Mouse (Mus musculus) CH12.LX (cell line): ENCODE measurements around the gene Rps18.

Experiments
- CTCF ChIP-seq, 2 experiments: IDR thresholded peaks in 1 of 2; conservative IDR thresholded peaks in 1 of 2; 2 replicates each; pipeline ENCODE4 v1.5.1; 2011 to 2012; ENCODE audit warnings: low read depth in 2 of 2, low read length in 2 of 2, improper control_type of control experiment in 1 of 2, inconsistent platforms in 1 of 2, mild to moderate bottlenecking in 1 of 2, moderate library complexity in 1 of 2
- ELF1 ChIP-seq: IDR thresholded peaks from 2 replicates; pipeline ENCODE4 v1.6.1; 2014; ENCODE audit warnings: low read depth, mild to moderate bottlenecking, inconsistent platforms, low read length, improper control_type of control experiment
- EP300 ChIP-seq: IDR thresholded peaks from 2 replicates; pipeline ENCODE4 v1.6.1; 2011; ENCODE audit warnings: low read length, improper control_type of control experiment
- GABPA ChIP-seq: IDR thresholded peaks from 2 replicates; pipeline ENCODE4 v1.6.1; 2012; ENCODE audit warnings: low read depth, low read length, improper control_type of control experiment, inconsistent platforms; ENCODE audit not compliant: insufficient replicate concordance
- HCFC1 ChIP-seq: IDR thresholded peaks from 2 replicates; pipeline ENCODE4 v1.6.1; 2012; ENCODE audit warnings: low read depth, mild to moderate bottlenecking, inconsistent platforms, low read length, improper control_type of control experiment
- JUND ChIP-seq: conservative IDR thresholded peaks from 2 replicates; pipeline ENCODE4 v1.6.1; 2011; ENCODE audit warnings: low read depth, low read length, improper control_type of control experiment
- KAT2A ChIP-seq: IDR thresholded peaks from 2 replicates; pipeline ENCODE4 v1.6.1; 2012; ENCODE audit warnings: low read length, improper control_type of control experiment, inconsistent platforms; ENCODE audit not compliant: insufficient replicate concordance
- MAFK ChIP-seq: IDR thresholded peaks from 2 replicates; pipeline ENCODE4 v1.6.1; 2011; ENCODE audit warnings: low read length, improper control_type of control experiment; ENCODE audit not compliant: insufficient replicate concordance
- MAZ ChIP-seq: IDR thresholded peaks from 2 replicates; pipeline ENCODE4 v1.6.1; 2012; ENCODE audit warnings: low read depth, mild to moderate bottlenecking, inconsistent platforms, low read length, improper control_type of control experiment, moderate library complexity
- MYC ChIP-seq: IDR thresholded peaks from 2 replicates; pipeline ENCODE4 v1.6.1; 2011; ENCODE audit warnings: low read depth, mild to moderate bottlenecking, improper control_type of control experiment, low read length
- POLR2A ChIP-seq: IDR thresholded peaks from 2 replicates; pipeline ENCODE4 v1.6.1; 2011; ENCODE audit warnings: low read depth, mild to moderate bottlenecking, improper control_type of control experiment, low read length
- RAD21 ChIP-seq: IDR thresholded peaks from 2 replicates; pipeline ENCODE4 v1.6.1; 2011; ENCODE audit warnings: low read depth, mild to moderate bottlenecking, low read length, improper control_type of control experiment, moderate library complexity
- TCF12 ChIP-seq: IDR thresholded peaks from 2 replicates; pipeline ENCODE4 v1.6.1; 2014; ENCODE audit warnings: low read depth, mild to moderate bottlenecking, inconsistent platforms, low read length, improper control_type of control experiment
- ZC3H11A ChIP-seq: IDR thresholded peaks from 2 replicates; pipeline ENCODE4 v1.6.1; 2012; ENCODE audit warnings: low read depth, mild to moderate bottlenecking, inconsistent platforms, low read length, improper control_type of control experiment

GRCm38 (mm10) chr17:33969394-33969793, 13.6 kb upstream of the Rps18 start:
- no peak for TF ChIP-seq POLR2A
- TF ChIP-seq CTCF (conservative IDR thresholded peaks at IDR 0.05 in 1 of 2, IDR thresholded peaks at IDR 0.05 in 1 of 2; ENCODE audit: low read depth in 2 of 2, low read length in 2 of 2): peak in 1 of 2 experiments; percentile 22; a peak in 1 of 4 replicates
- no peak for TF ChIP-seq EP300
- no peak for TF ChIP-seq MAFK
- no peak for TF ChIP-seq ZC3H11A
- TF ChIP-seq MYC: no peak
- no peak for TF ChIP-seq KAT2A
- no peak for TF ChIP-seq JUND
- no peak for TF ChIP-seq HCFC1
- no peak for TF ChIP-seq RAD21
- TF ChIP-seq ELF1: no peak
- TF ChIP-seq GABPA: no peak
- TF ChIP-seq TCF12: no peak
- TF ChIP-seq MAZ: no peak
